In the genomic region with DNA sequence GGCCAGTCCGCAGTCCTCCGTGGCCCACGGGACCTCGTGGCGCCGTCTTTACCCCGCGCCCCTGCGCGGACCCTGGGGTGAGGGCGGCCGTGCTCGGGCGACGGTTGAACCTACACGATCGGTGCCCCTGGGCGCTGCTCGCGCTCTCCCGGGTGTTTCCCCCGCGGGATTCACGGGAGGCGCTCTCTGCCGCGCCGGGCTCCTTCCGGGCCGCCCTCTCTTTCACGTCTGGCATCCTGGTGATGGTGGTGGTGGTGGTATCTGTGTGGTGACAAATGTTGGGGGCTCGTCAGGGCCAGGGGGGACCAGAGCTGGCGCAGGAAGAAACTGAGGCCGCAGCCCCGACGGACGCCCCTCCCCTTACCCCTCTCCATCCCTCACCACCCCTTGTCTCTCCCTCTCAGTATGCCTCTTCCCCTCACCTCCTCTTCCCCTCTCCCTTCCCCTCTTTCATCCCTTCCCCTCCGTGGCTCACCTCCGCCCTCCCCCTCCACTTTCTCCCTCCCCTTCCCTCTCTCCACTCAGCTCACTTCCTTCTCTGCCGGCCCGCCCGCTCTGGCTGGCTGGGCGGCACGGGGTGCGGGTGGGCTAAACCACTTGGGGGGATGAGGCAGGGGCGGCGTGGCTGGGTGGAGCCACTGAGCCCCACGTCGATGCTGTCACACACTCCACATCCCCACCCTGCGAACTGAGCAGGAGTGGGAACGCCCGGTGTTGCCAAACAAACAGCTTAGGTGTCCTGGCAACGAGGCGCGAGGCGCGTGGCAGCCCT, we compare ENCODE assay signal across 8 mouse cellular contexts. TPM values are rescaled to one million over a fixed set of nuclear protein-coding genes. Genes with fewer than 3 reads are reported as not detected.
DNase-seq lines count a peak whose midpoint lies in the region; ATAC-seq and TF ChIP-seq lines count a peak whose summit lies in the region.

A gene (minus strand): TSS at position 595 of the 772 bp plus-strand sequence.

- H3K36me3 ChIP-seq in forebrain, embryonic 11.5 days (ENCODE audit: control insufficient read depth, insufficient read depth, low read length) = no peaks in the 10 kb centered on the region
- H3K36me3 ChIP-seq in intestine, embryonic 16.5 days (ENCODE audit: control insufficient read depth, insufficient read depth, low read length) = no peaks in the 10 kb centered on the region
- H3K36me3 ChIP-seq in lung, postnatal 0 days (ENCODE audit: insufficient read depth, low read length) = no peaks in the 10 kb centered on the region

- peak within 1 kb of the TSS; percentile 56 for H3K4me3 ChIP-seq in forebrain, embryonic 11.5 days (ENCODE audit: low read depth, low read length)
- H3K4me3 ChIP-seq in intestine, embryonic 16.5 days (ENCODE audit: low read length) = peak within 1 kb of the TSS; percentile 65
- H3K4me3 ChIP-seq in lung, postnatal 0 days (ENCODE audit: low read depth, low read length) = peak within 1 kb of the TSS; percentile 56
- H3K4me3 ChIP-seq in olfactory bulb, adult 2 months (ENCODE audit: insufficient read depth, low read depth, low read length) = peak within 1 kb of the TSS; percentile 54

- H3K27ac ChIP-seq in forebrain, embryonic 11.5 days (ENCODE audit: low read depth, low read length) = no peak within 1 kb of the TSS
- no peak within 1 kb of the TSS for H3K27ac ChIP-seq in intestine, embryonic 16.5 days (ENCODE audit: low read length)
- H3K27ac ChIP-seq in lung, postnatal 0 days (ENCODE audit: low read length) = no peak within 1 kb of the TSS
- no peak within 1 kb of the TSS for H3K27ac ChIP-seq in olfactory bulb, adult 2 months (ENCODE audit: insufficient read depth, low read depth, low read length)

- no peak for TF ChIP-seq CTCF in lung, postnatal 0 days (IDR thresholded peaks at IDR 0.05)
- no peak for TF ChIP-seq CTCF in olfactory bulb, adult 2 months (IDR thresholded peaks at IDR 0.05; ENCODE audit: insufficient read depth, low read depth, low read length)

- peak; percentile 53 for DNase-seq in layer of hippocampus, adult 11-12 months (ENCODE audit: low spot score)
- DNase-seq in layer of hippocampus, postnatal 25 days (ENCODE audit: extremely low spot score in 1 of 2, low spot score in 1 of 2) = no peak
- peak; percentile 88 for DNase-seq in T-cell, adult 2 months (ENCODE audit: low spot score)
- peak; percentile 91 for DNase-seq in forebrain, embryonic 11.5 days (ENCODE audit: low spot score)
- peak; percentile 90 for DNase-seq in lung, postnatal 0 days (ENCODE audit: low spot score)
- DNase-seq in frontal cortex, postnatal 36 days (ENCODE audit: low spot score in 2 of 2) = no peak

- peak within 1 kb of the TSS; percentile 97 for H3K4me2 ChIP-seq in forebrain, embryonic 11.5 days (ENCODE audit: low read depth, low read length, severe bottlenecking)
- H3K4me2 ChIP-seq in intestine, embryonic 16.5 days (ENCODE audit: low read depth, low read length) = peak within 1 kb of the TSS; percentile 100
- peak within 1 kb of the TSS; percentile 100 for H3K4me2 ChIP-seq in lung, postnatal 0 days (replicated peaks; ENCODE audit: low read depth, low read length)

- H3K4me1 ChIP-seq in forebrain, embryonic 11.5 days (replicated peaks; ENCODE audit: control insufficient read depth, insufficient read depth, low read length) = peaks cover 8% of the 10 kb centered on the region; the same call in 1 of the 2 replicates
- H3K4me1 ChIP-seq in intestine, embryonic 16.5 days (ENCODE audit: control insufficient read depth, insufficient read depth, low read length) = peaks cover 15% of the 10 kb centered on the region
- H3K4me1 ChIP-seq in lung, postnatal 0 days (ENCODE audit: insufficient read depth, low read depth, low read length) = 0 out of 2 replicates have a peak, but pooled peaks cover 4% of the 10 kb centered on the region
- H3K4me1 ChIP-seq in olfactory bulb, adult 2 months (ENCODE audit: control insufficient read depth, insufficient read depth, low read length) = peaks cover 7% of the 10 kb centered on the region; the same call in 1 of the 2 replicates

- peak; percentile 91 for ATAC-seq in forebrain, embryonic 11.5 days (replicated peaks; ENCODE audit: low FRiP score)
- peak; percentile 49 for ATAC-seq in intestine, embryonic 16.5 days
- peak; percentile 89 for ATAC-seq in lung, postnatal 0 days

- no peaks in the 10 kb centered on the region for H3K9me3 ChIP-seq in forebrain, embryonic 11.5 days (ENCODE audit: control insufficient read depth, low read length)
- H3K9me3 ChIP-seq in intestine, embryonic 16.5 days (ENCODE audit: control insufficient read depth, low read length) = no peaks in the 10 kb centered on the region
- no peaks in the 10 kb centered on the region for H3K9me3 ChIP-seq in lung, postnatal 0 days (ENCODE audit: low read length)

- H3K9ac ChIP-seq in forebrain, embryonic 11.5 days (ENCODE audit: low read length) = peak within 1 kb of the TSS; percentile 52
- H3K9ac ChIP-seq in intestine, embryonic 16.5 days (ENCODE audit: low read depth, low read length) = peak within 1 kb of the TSS; percentile 71
- H3K9ac ChIP-seq in lung, postnatal 0 days (replicated peaks; ENCODE audit: low read depth) = peak within 1 kb of the TSS; percentile 34; the same call in 1 of the 2 replicates

- H3K27me3 ChIP-seq in forebrain, embryonic 11.5 days (ENCODE audit: control insufficient read depth, insufficient read depth, low read length) = peaks cover 3% of the 10 kb centered on the region
- H3K27me3 ChIP-seq in intestine, embryonic 16.5 days (replicated peaks; ENCODE audit: control insufficient read depth, insufficient read depth, low read length) = no peaks in the 10 kb centered on the region
- no peaks in the 10 kb centered on the region for H3K27me3 ChIP-seq in lung, postnatal 0 days (replicated peaks; ENCODE audit: insufficient read depth, low read length)

- WGBS in forebrain, embryonic 11.5 days = under 1% methylated on average over 57 of the region's 57 CpGs
- 1% methylated on average over 56 of the region's 57 CpGs for WGBS in intestine, embryonic 16.5 days
- WGBS in lung, postnatal 0 days = 3% methylated on average over 44 of the region's 57 CpGs
- 1% methylated on average over 55 of the region's 57 CpGs for WGBS in olfactory bulb, adult 2 months

- TF ChIP-seq EP300 in lung, postnatal 0 days (IDR thresholded peaks at IDR 0.05) = no peak

- no peak for TF ChIP-seq POLR2A in olfactory bulb, adult 2 months (IDR thresholded peaks at IDR 0.05; ENCODE audit: insufficient read depth, low read depth, low read length)

RNA-seq across cellular contexts. Expression of the gene that starts here (rescaled TPM):
- 1 to 10 TPM; 1.2 to 1.3 TPM for total RNA-seq in layer of hippocampus, postnatal 25 days (2021)
- polyA plus RNA-seq in forebrain, embryonic 11.5 days (2014; fragmentation: Nextera tagmentation; extraction: Ambion mirVana) = 0.39 and 1.0 TPM in 2 replicates
- 1.6 TPM in 2 replicates for polyA plus RNA-seq in intestine, embryonic 16.5 days (2015; fragmentation: Nextera tagmentation; extraction: Ambion mirVana)
- polyA plus RNA-seq in lung, postnatal 0 days (2015; fragmentation: Nextera tagmentation; extraction: Ambion mirVana) = 6.0 and 7.1 TPM in 2 replicates
- not detected in 2 replicates for polyA plus RNA-seq in olfactory bulb, adult 2 months (2012; ENCODE audit: insufficient read depth, insufficient read length, low replicate concordance, missing spikeins)

Comparison
In these comparisons a context has a peak if more than half of its experiments do, and no peak if none do; other contexts are left out.
1. DNase-seq: peak in layer of hippocampus, adult 11-12 months (single experiment), T-cell, adult 2 months (single experiment), forebrain, embryonic 11.5 days (single experiment) and lung, postnatal 0 days (single experiment); none in layer of hippocampus, postnatal 25 days (0 of 2) and frontal cortex, postnatal 36 days (0 of 2).
2. Peak in every context shown above with its lines, with median percentiles within 50 percentile points of each other: ATAC-seq, H3K4me2 ChIP-seq, H3K4me3 ChIP-seq and H3K9ac ChIP-seq.